Mouse (Mus musculus) testis, adult 10 weeks (tissue): ENCODE measurements around the gene Lamc1. TPM values are rescaled to one million over a fixed set of nuclear protein-coding genes. Genes with fewer than 3 reads are reported as not detected.

Experiments
- polyA plus RNA-seq: library from polyadenylated mRNA; stranded (reverse); fragments of 350-450 nt; fragmentation: Illumina TruSeq; extraction: RNeasy Lipid Tissue Mini Kit (QIAGEN cat#74804); gene quantifications from one replicate; pipeline ENCODE4 v1.2.3, GENCODE M21; 2014; ENCODE audit warnings: low read depth, low replicate concordance

Lamc1 gene
- polyA plus RNA-seq: 2.6 TPM

GRCm38 (mm10) chr1:153332444-153333295, at the start of gene Lamc1:
Gene Lamc1, minus strand, starts transcription at chr1:153332786.

GRCm38 (mm10) chr1:153185828-153186803, 146.5 kb downstream of the Lamc1 start, which contains the start of gene Lamc2:
Gene Lamc2, minus strand, starts transcription at chr1:153186447.

Other genes with a start within 250 kb of the Lamc1 start
- gene Lamc2, start 146.3 kb downstream of the Lamc1 start, polyA plus RNA-seq: 0.42 TPM
- gene Shcbp1l, start 92.4 kb upstream of the Lamc1 start, polyA plus RNA-seq: 323 TPM
- 181 TPM for gene Dhx9, start 154.9 kb upstream of the Lamc1 start, polyA plus RNA-seq
- 11.9 TPM for gene Npl, start 217.3 kb upstream of the Lamc1 start, polyA plus RNA-seq